Mouse (Mus musculus): Measurements from ENCODE around the gene Fahd1. TPM values are rescaled to one million over a fixed set of nuclear protein-coding genes. Genes with fewer than 3 reads are reported as not detected.

Gene Fahd1
- polyA plus RNA-seq, 1 experiment: 5.5 TPM

DNA sequence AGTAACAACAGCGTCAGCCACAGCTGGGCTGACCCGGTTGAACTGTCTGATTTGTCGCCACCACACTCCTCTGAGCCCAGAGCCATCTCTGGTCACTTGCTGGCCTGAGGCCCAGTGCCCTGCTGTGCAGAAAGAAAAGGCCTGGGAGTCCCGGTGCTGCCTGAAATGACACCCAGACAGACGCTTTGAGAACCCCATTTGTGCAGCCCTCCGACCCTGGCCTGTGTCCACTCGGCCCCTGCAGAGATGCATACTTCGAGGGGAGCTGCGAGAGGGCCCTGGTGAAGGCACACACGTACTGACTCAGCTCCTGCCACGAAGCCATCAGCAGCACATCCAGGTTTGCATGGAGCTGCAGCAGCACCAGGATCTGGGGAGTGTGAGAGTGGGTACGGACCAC lies 42.6 kb upstream of the Fahd1 start:
- H3K79me3 ChIP-seq (ENCODE audit: low read depth): peaks cover 12% of the 10 kb centered on the region
- peak overlapping the region; percentile 30 for H3ac ChIP-seq (ENCODE audit: control insufficient read depth, insufficient read length, low read depth)
- TF ChIP-seq CTCF (IDR thresholded peaks at IDR 0.05; ENCODE audit: control insufficient read depth, insufficient read depth, insufficient read length): no peak
- no peak for TF ChIP-seq CEBPB (IDR thresholded peaks at IDR 0.05; ENCODE audit: low read depth)
- TF ChIP-seq FOSL1 (IDR thresholded peaks at IDR 0.05; ENCODE audit: insufficient read depth, low read length, poor library complexity, severe bottlenecking): no peak
- no peak for TF ChIP-seq MYOG (IDR thresholded peaks at IDR 0.05; ENCODE audit: control insufficient read depth, extremely low read depth, insufficient read length)
- no peak for TF ChIP-seq USF1 (IDR thresholded peaks at IDR 0.05; ENCODE audit: low read depth)
- no peak for TF ChIP-seq MYOD1 (IDR thresholded peaks at IDR 0.05; ENCODE audit: control insufficient read depth, insufficient read length, low read depth)
- TF ChIP-seq MAX (IDR thresholded peaks at IDR 0.05): no peak
- H3K79me2 ChIP-seq (ENCODE audit: control insufficient read depth, insufficient read depth): peaks cover 47% of the 10 kb centered on the region
- no peak overlapping the region for H3K4me3 ChIP-seq (ENCODE audit: insufficient read depth, poor library complexity, severe bottlenecking)
- H3K27me3 ChIP-seq (ENCODE audit: control insufficient read depth, insufficient read depth, insufficient read length): no peaks in the 10 kb centered on the region
- peaks cover 35% of the 10 kb centered on the region for H3K36me3 ChIP-seq (ENCODE audit: control insufficient read depth, insufficient read depth)

DNA sequence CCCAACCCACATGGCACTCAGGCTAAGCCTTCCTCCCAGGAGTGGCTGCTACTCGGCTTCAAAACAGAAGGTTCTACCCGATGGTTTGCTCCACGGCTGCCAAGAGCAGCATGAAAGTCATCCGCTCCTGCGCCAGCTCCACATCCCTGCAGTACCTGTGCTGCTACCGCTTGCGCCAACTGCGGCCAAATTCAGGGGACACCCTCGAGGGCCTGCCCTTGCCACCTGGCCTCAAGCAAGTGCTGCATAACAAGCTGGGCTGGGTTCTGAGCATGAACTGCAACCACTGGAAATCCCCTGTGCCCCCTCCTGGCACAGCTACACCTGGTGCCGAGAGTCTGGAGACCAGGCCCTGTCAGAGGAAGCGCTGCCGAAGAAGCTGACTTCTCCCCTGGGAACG lies 41.2 kb upstream of the Fahd1 start:
- TF ChIP-seq FOSL1 (IDR thresholded peaks at IDR 0.05; ENCODE audit: insufficient read depth, low read length, poor library complexity, severe bottlenecking) (no peak), MYOD1 (IDR thresholded peaks at IDR 0.05; ENCODE audit: control insufficient read depth, insufficient read length, low read depth) (no peak), MYOG (IDR thresholded peaks at IDR 0.05; ENCODE audit: control insufficient read depth, extremely low read depth, insufficient read length) (no peak), CEBPB (IDR thresholded peaks at IDR 0.05; ENCODE audit: low read depth) (no peak), CTCF (IDR thresholded peaks at IDR 0.05; ENCODE audit: control insufficient read depth, insufficient read depth, insufficient read length) (no peak), USF1 (IDR thresholded peaks at IDR 0.05; ENCODE audit: low read depth) (no peak), MAX (IDR thresholded peaks at IDR 0.05) (no peak)
- H3K4me3 ChIP-seq (ENCODE audit: insufficient read depth, poor library complexity, severe bottlenecking): no peak overlapping the region
- H3K36me3 ChIP-seq (ENCODE audit: control insufficient read depth, insufficient read depth): peaks cover 26% of the 10 kb centered on the region
- no peak overlapping the region for H3ac ChIP-seq (ENCODE audit: control insufficient read depth, insufficient read length, low read depth)
- H3K79me2 ChIP-seq (ENCODE audit: control insufficient read depth, insufficient read depth): peaks cover 50% of the 10 kb centered on the region
- H3K27me3 ChIP-seq (ENCODE audit: control insufficient read depth, insufficient read depth, insufficient read length): no peaks in the 10 kb centered on the region
- peaks cover 12% of the 10 kb centered on the region for H3K79me3 ChIP-seq (ENCODE audit: low read depth)

DNA sequence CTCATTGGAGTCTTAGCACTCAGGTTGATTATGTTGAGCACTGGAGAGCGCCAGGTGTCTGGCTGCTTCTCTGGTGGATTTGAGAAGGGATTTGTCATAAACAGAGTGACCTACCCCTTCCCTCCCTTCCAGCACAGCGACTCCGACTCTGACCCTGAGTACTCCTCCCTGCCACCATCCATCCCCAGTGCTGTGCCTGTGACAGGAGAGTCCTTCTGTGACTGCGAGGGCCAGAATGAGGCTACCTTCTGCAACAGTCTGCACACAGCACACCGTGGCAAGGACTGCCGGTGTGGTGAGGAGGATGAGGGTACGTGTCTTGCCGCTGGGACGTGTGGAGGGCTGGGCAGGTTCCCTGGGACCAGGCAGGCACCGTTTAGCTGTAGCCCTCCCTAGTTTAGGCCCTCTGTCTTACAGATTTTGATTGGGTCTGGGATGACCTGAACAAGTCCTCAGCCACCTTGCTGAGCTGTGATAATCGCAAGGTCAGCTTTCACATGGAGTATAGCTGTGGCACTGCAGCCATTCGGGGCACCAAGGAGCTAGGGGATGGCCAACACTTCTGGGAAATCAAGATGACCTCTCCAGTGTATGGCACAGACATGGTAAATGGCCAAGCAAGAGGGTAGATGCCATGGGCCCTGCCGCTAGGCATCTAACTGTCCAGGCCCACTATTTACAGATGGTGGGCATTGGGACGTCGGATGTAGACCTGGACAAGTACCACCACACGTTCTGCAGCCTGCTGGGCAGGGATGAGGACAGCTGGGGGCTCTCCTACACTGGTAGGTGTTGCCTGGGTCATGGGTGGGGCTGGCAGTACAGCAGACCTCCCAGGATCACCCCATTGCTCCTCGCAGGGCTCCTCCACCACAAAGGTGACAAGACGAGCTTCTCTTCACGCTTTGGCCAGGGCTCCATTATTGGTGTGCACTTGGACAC lies 40.3 kb upstream of the Fahd1 start:
- TF ChIP-seq FOSL1 (IDR thresholded peaks at IDR 0.05; ENCODE audit: insufficient read depth, low read length, poor library complexity, severe bottlenecking): no peak
- TF ChIP-seq MYOD1 (IDR thresholded peaks at IDR 0.05; ENCODE audit: control insufficient read depth, insufficient read length, low read depth): no peak
- TF ChIP-seq MYOG (IDR thresholded peaks at IDR 0.05; ENCODE audit: control insufficient read depth, extremely low read depth, insufficient read length): no peak
- no peak for TF ChIP-seq CEBPB (IDR thresholded peaks at IDR 0.05; ENCODE audit: low read depth)
- no peak for TF ChIP-seq MAX (IDR thresholded peaks at IDR 0.05)
- no peak for TF ChIP-seq USF1 (IDR thresholded peaks at IDR 0.05; ENCODE audit: low read depth)
- TF ChIP-seq CTCF (IDR thresholded peaks at IDR 0.05; ENCODE audit: control insufficient read depth, insufficient read depth, insufficient read length): no peak
- Histone ChIP-seq H3K36me3 (ENCODE audit: control insufficient read depth, insufficient read depth) (peaks cover 26% of the 10 kb centered on the region), H3K27me3 (ENCODE audit: control insufficient read depth, insufficient read depth, insufficient read length) (no peaks in the 10 kb centered on the region), H3ac (ENCODE audit: control insufficient read depth, insufficient read length, low read depth) (no peak overlapping the region), H3K79me3 (ENCODE audit: low read depth) (peaks cover 15% of the 10 kb centered on the region), H3K79me2 (ENCODE audit: control insufficient read depth, insufficient read depth) (peaks cover 49% of the 10 kb centered on the region), H3K4me3 (ENCODE audit: insufficient read depth, poor library complexity, severe bottlenecking) (no peak overlapping the region)

DNA sequence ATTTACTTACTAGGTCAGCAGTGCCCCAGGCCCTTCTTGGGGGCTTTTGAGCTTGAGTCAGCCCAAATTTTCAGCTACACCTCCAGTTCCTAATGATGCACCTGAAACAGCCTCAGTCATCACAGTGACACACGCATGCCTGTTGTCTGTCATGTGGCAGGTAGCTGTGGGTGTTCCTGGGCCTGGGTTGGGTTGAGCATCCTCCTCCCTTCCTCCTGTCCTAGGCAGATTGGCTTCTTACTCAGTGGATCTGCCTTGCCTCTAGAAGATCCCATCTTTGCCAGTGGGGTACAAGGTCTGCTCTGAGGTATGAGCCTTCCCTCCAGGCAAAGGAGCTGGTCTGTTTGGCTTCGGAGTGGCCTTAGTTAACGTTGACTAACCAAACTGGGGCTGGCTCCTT lies 38.7 kb upstream of the Fahd1 start:
- H3K27me3 ChIP-seq (ENCODE audit: control insufficient read depth, insufficient read depth, insufficient read length): no peaks in the 10 kb centered on the region
- H3K79me3 ChIP-seq (ENCODE audit: low read depth): peaks cover 13% of the 10 kb centered on the region
- peaks cover 41% of the 10 kb centered on the region for H3K79me2 ChIP-seq (ENCODE audit: control insufficient read depth, insufficient read depth)
- H3K4me3 ChIP-seq (ENCODE audit: insufficient read depth, poor library complexity, severe bottlenecking): no peak overlapping the region
- TF ChIP-seq CEBPB (IDR thresholded peaks at IDR 0.05; ENCODE audit: low read depth) (no peak), MYOG (IDR thresholded peaks at IDR 0.05; ENCODE audit: control insufficient read depth, extremely low read depth, insufficient read length) (no peak), USF1 (IDR thresholded peaks at IDR 0.05; ENCODE audit: low read depth) (no peak), FOSL1 (IDR thresholded peaks at IDR 0.05; ENCODE audit: insufficient read depth, low read length, poor library complexity, severe bottlenecking) (no peak), MAX (IDR thresholded peaks at IDR 0.05) (no peak), MYOD1 (IDR thresholded peaks at IDR 0.05; ENCODE audit: control insufficient read depth, insufficient read length, low read depth) (no peak), CTCF (IDR thresholded peaks at IDR 0.05; ENCODE audit: control insufficient read depth, insufficient read depth, insufficient read length) (no peak)
- H3K36me3 ChIP-seq (ENCODE audit: control insufficient read depth, insufficient read depth): peaks cover 25% of the 10 kb centered on the region
- no peak overlapping the region for H3ac ChIP-seq (ENCODE audit: control insufficient read depth, insufficient read length, low read depth)

DNA sequence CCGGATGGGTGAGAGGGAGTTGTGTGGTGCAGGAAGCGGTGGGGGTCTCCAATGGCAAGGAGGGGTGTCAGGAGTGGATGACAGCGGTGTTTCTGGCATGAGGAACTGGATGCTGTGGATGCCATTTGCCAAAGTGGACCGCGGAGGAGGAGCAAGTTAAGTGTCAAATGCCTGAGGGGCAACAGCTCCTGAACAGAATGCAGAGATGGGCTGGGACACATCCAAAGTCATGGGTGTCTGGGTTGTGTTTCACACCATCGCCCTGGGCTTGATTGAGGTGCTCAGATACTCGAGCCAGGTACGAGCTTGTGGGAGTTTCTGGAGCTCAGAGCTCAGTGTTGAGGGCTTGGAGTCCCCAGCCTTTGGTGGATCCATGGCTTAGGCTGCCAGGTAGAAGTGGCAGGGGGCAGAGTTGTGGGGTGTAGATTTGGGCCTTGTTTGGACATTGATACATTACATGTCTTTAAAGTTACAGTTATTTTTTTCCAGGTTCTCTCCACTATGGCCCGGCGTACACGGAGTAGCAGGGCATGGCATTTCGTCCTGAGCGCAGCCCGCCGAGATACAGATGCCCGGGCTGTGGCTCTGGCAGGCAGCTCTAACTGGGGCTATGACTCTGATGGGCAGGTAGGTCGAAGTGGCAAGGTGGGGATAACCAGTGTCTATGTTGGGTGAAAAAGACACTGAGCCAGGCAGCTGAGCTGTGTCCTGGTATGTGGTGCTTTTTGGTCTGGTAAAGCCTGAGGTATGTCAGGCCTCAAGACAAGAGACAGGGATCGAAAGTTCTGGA lies 37.3 kb upstream of the Fahd1 start:
- Histone ChIP-seq H3K79me2 (ENCODE audit: control insufficient read depth, insufficient read depth) (peaks cover 27% of the 10 kb centered on the region), H3ac (ENCODE audit: control insufficient read depth, insufficient read length, low read depth) (peak overlapping the region; percentile 50), H3K36me3 (ENCODE audit: control insufficient read depth, insufficient read depth) (peaks cover 14% of the 10 kb centered on the region), H3K27me3 (ENCODE audit: control insufficient read depth, insufficient read depth, insufficient read length) (no peaks in the 10 kb centered on the region), H3K79me3 (ENCODE audit: low read depth) (peaks cover 9% of the 10 kb centered on the region), H3K4me3 (ENCODE audit: insufficient read depth, poor library complexity, severe bottlenecking) (peak overlapping the region; percentile 64)
- no peak for TF ChIP-seq FOSL1 (IDR thresholded peaks at IDR 0.05; ENCODE audit: insufficient read depth, low read length, poor library complexity, severe bottlenecking)
- no peak for TF ChIP-seq MAX (IDR thresholded peaks at IDR 0.05)
- no peak for TF ChIP-seq MYOD1 (IDR thresholded peaks at IDR 0.05; ENCODE audit: control insufficient read depth, insufficient read length, low read depth)
- TF ChIP-seq USF1 (IDR thresholded peaks at IDR 0.05; ENCODE audit: low read depth): no peak
- no peak for TF ChIP-seq CEBPB (IDR thresholded peaks at IDR 0.05; ENCODE audit: low read depth)
- TF ChIP-seq MYOG (IDR thresholded peaks at IDR 0.05; ENCODE audit: control insufficient read depth, extremely low read depth, insufficient read length): no peak
- no peak for TF ChIP-seq CTCF (IDR thresholded peaks at IDR 0.05; ENCODE audit: control insufficient read depth, insufficient read depth, insufficient read length)
